ENCODE assay signal across 14 mouse cellular contexts in genomic region chr4:102775596-102776270, GRCm38 (mm10).
"Had no signal": no experiment of that assay in that cellular context is flagged by ENCODE, and none has a peak within 500 bp of the region (broad histone marks: within the 10 kb centered on the region; RNA-seq: fewer than 3 reads in every experiment).

No protein-coding gene starts in this region.

- ATAC-seq: midbrain, embryonic 16.5 days had no signal

- H3K9me3 ChIP-seq: limb, embryonic 12.5 days; midbrain, embryonic 12.5 days; neural tube, embryonic 13.5 days had no signal

- H3K36me3 ChIP-seq: limb, embryonic 12.5 days; midbrain, embryonic 12.5 days; neural tube, embryonic 13.5 days had no signal

- DNase-seq: kidney, adult 18-20 months; kidney, postnatal 25 days; lung, adult 18-20 months; retina, postnatal 1 day; right cerebral cortex, postnatal 4 days; spleen, adult 18-20 months; thymus, adult 18-20 months; thymus, postnatal 25 days had no signal

- H3K4me2 ChIP-seq: limb, embryonic 12.5 days; midbrain, embryonic 12.5 days; neural tube, embryonic 13.5 days had no signal

- H3K4me3 ChIP-seq: left cerebral cortex, adult 2 months; limb, embryonic 12.5 days; midbrain, embryonic 12.5 days; neural tube, embryonic 13.5 days had no signal

- H3K27ac ChIP-seq: left cerebral cortex, adult 2 months; limb, embryonic 12.5 days; liver, embryonic 14.5 days; midbrain, embryonic 12.5 days; neural tube, embryonic 13.5 days had no signal

- H3K27me3 ChIP-seq: limb, embryonic 12.5 days; midbrain, embryonic 12.5 days; neural tube, embryonic 13.5 days had no signal

- H3K9ac ChIP-seq: limb, embryonic 12.5 days; liver, embryonic 14.5 days; midbrain, embryonic 12.5 days; neural tube, embryonic 13.5 days had no signal
